Mouse (Mus musculus) left cerebral cortex, postnatal 14 days (tissue): ENCODE results near the gene Fibcd1. TPM values are rescaled to one million over a fixed set of nuclear protein-coding genes. Genes with fewer than 3 reads are reported as not detected.

Experiments
- DNase-seq, 2 experiments: peaks; one replicate each; pipeline ENCODE4 v3.0.0; 2021 to 2022; ENCODE audit warnings: low spot score in 2 of 2, mixed read lengths in 1 of 2
- intact Hi-C: fragments of 180-260 bp; cut with DNase I; formaldehyde crosslinking; loops from one replicate; pipeline ENCODE4 v1.15.1; 2025
- long read RNA-seq, 2 experiments: library from polyadenylated mRNA; stranded (forward); transcript quantifications; one replicate each; pipeline ENCODE4 v2.0.0; 2021
- total RNA-seq, 2 experiments: library from RNA; stranded (reverse); gene quantifications; 2 replicates each; pipeline ENCODE4 v1.2.3; 2021

The Fibcd1 gene
- total RNA-seq, result 10 to 100 TPM; 12.8 to 16.1 TPM
- long read RNA-seq, experiment 1, full-length matches to known transcripts, result 7 of 27 reads
- long read RNA-seq, experiment 1, partial matches to known transcripts, result 0 of 27 reads
- long read RNA-seq, experiment 1, other reads (novel, unspliced or antisense), result 20 of 27 reads
- long read RNA-seq, experiment 2, full-length matches to known transcripts, result 7 of 21 reads
- long read RNA-seq, experiment 2, partial matches to known transcripts, result 11 of 21 reads
- long read RNA-seq, experiment 2, other reads (novel, unspliced or antisense), result 3 of 21 reads

DNA sequence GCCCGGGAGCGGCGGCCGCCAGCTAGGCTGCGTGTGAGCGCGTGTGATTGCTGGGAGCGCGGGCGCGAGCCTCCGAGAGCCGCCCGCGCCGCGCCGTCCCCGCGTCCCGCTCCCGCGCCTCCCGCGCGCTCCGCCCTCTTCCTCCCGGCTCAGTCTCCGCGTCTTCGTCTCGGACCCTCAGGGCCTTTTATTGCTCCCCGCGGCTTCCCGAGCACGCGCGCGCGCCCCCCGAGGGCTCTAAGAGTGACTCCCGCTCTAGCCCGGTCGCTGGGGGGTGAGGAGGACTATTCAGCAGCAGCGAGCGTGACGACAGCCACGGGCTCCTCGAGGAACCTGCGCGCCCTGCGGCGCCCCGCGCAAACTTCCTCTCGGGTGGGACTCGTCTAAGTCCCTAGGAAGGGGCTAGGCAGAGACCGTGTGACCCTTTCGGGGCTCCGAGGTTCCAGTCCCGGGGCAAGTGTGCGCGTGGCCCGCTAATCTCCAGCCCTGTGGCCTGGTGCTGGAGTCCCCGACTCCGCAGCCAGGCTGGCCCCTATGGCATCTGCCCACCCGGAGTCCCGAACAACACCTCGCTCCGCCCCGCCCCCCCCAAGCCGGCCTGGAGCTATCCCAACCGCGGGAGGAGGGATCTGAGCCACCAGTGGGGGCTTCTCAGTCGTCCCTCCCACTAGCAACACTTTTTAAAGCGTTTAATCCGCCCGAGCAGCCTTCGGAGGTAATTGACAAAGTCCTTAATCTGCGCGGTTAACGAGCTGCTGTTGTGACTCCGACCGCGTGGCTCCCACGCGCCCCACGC, at the start of gene Fibcd1:
Fibcd1 (minus strand) TSS at position 110 of the 796 bp plus-strand sequence.
- peak in 1 of 2 experiments; percentile 23 for DNase-seq

DNA sequence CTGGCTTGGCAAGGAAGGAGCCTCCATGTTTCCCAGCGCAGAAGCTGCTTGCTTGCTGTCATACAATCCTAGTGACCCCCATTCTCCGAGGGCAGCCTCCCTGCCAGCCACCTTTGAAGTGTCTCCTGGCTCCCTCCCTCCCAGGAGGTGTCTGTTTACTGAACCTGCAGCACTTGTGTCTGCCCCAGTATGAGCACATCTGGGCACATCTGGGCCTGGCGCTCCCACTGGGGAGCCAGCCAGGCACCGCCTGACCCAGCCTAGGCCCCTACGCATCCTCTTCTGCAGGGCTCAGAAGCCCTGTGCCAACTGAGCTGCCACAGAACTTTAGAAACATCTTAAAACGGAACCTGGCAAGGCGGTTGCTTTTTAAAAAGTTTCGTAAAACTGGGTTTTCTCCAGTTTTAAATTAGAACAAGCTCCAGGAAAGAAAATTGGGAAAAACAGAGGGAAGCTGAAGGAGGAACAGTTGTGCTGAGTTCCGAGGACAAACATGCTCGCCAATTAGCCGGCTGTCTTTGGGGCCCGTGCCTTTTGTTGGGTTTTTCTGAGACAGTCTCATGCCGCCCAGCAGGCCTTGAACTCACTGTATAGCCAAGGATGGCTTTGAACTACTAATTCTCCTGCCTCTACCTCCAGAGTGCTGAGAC, 48.5 kb upstream of the Fibcd1 start:
- intact Hi-C loops, result no loop called here
- peak; percentile 38 to 46 for DNase-seq

More for the DNA sequence above, at the start of gene Fibcd1:
- intact Hi-C loops, result no loop called here

DNA sequence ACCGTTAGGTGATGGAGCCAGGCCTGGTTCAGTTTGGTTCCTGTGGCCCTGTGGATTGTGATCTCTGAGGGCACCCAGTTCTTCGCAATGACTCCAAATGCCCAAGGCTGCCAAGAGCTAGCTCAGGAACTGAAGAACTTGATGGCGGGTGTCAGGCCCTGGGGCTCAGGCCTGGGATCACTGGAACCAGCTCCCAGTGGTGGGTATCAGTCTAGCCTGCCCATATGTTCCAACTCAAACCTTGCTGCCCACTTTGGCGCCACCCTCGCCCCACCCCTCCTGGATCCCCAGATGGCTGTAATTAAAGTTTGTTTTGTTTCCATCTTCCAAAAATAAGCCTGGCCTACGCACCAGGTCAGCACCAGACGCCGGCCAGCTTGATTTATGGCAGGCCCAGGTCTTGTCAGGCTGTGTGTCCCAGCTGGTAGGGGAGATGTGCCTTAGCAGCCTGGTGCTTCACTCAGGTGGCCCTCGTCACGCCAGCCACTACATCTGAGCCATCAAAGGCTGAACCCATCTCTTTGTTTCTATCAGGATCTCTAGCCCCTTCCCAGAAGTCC, 47.4 kb upstream of the Fibcd1 start:
- no peak for DNase-seq
- intact Hi-C loops, result no loop called here

DNA sequence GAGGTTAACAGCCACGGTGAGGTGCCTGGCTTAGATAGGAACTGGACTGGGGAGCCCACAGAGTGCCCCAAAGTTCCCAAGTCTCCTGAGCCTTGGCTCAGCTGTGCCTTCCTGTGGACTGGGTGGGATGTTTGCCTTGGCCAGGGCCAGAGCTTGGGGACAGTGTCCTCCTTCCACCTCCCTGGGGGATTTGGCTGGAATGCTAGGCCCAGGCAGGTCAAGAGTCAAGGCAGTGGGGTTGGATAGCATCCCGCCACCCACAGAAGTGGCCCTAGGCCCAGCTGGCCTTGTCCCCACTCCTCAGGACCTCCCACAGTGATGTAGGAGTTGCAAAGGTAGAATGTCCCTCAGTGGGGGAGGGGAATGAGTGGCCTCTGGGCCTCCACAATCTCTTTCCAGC, 45.4 kb upstream of the Fibcd1 start:
- no peak for DNase-seq
- intact Hi-C loops, result no loop called here

DNA sequence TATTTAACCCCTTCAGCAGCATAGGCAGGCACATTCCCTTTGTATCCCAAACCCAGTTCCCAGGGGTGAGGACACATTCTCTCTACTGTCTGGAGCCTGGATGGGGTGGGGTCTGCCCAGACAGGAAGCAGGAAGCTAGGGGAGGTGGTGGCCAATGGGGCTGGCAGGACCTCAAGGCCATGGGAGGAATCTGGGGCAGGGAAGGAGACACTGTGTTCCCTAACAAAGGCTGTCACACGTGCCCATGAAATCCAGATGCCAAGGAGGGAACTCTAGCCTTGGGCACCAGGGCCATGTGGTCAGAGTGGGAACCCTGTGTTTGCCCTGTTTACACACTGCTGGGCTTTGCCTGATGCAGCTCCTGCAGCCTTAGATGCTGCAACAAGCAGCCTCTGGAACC, 43.1 kb upstream of the Fibcd1 start:
- intact Hi-C loops, result loop anchor here (5.0 to 10.0 kb wide), 2 partner anchors 72 to 404 kb away; no protein-coding TSS in a partner anchor
- DNase-seq, result no peak

DNA sequence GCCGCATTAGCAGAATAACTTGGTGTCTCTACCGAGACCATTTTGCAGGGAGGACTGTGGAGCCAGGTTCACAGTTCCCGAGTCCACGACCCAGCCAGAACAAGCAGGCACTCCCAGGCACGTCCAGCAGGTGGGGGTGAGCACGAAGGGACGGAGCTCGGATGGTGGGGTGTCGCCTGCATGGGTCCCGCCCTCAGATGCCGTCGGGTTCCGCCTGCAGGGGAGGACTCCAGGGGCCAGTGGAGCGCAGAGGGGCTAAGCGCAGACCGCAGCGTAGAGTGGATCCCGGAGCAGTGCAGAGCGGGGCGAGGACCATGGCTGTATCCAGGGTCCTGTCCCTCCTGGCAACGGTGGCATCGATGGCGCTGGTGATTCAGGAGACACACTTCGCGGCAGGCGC, 41.2 kb upstream of the Fibcd1 start, which contains the start of gene Lamc3:
Lamc3 (plus strand) TSS at position 262 of the 400 bp plus-strand sequence.
- intact Hi-C loops, result loop anchor here (5.0 to 10.0 kb wide), 2 partner anchors 70 to 402 kb away; no protein-coding TSS in a partner anchor
- DNase-seq, result no peak

DNA sequence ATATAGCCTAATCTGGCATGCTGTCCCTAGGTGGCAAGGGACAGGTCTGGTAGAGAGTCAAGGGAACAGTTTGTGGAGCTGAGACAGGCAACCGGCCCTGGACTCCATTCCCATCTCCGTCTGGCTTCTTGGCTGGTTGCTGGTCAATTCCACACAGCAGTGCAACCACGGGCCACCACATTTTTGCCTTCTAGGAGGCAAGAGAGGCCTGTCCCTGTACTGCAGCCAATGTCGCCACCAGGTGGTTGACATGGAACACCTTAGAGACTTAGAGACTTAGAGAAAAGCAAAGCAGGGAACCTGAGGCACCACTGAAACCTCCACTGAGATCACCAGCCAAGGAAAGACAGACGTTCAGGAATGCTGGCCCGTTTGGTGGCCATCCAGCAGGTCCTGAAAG, 39.0 kb upstream of the Fibcd1 start:
- intact Hi-C loops, result loop anchor here (1.0 to 10.0 kb wide), 3 partner anchors 68 to 400 kb away; no protein-coding TSS in a partner anchor
- DNase-seq, result peak; percentile 42 to 70

DNA sequence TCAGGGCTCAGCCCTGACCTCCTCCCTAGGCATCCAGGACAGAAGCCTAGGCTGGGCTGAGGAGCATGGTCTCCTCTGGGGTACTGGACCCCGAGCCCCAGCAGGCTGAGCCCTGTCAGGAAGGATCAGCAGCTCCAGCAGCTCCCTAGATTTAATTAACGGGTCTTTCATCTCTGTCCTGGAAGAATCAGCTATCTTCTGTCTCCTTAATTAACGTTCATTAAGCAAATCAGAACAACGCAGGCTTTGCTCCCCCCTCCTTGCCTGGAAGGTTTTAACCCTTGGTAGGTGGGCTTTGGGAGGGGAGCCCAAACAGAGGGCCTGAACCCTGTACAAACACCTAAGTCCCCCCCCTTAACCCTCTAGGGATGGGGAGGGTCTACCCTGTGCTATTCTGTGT, 37.3 kb upstream of the Fibcd1 start:
- intact Hi-C loops, result loop anchor here (10.0 kb wide), 1 partner anchor 398 kb away; no protein-coding TSS in a partner anchor
- DNase-seq, result no peak

DNA sequence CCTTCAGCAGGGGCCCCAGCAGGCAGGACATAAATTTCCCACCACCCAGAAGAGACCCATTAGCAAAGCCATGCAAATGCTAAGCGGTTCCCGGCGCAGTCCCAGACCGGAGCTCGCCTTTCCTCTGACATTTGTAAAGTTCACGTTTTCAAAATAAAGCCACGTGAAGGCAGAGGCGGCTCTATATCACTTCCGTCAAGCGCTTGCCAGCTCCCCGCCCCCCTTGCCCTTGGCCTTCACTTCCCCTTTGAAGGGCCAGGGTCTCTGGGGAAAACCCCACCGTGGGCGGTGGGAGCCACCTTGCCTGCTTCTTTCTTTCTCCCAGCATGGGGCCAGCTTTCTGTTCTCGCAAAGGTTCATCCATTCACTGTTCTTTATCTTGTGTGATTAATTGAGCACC, 35.1 kb upstream of the Fibcd1 start:
- no peak for DNase-seq
- intact Hi-C loops, result loop anchor here (10.0 kb wide), 1 partner anchor 396 kb away; no protein-coding TSS in a partner anchor

DNA sequence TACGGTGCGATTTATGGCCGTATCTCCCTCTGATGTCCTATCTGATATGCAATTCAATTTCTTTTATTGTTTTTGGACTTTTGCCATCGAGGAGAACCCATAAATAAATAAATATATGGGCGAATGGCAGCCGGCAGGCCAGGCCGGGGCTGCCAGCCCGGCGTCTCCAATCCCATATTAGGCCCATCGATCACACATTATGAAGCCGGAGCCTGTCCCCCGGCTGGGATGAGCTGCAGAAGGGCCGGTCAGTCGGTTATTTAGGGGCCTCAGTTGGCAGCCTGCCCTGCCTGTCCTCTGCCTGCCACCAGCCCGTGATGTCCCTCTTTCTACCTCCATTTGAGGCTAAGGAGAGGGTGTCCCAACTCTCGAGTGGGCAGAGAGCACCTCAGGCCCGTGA, 32.8 kb upstream of the Fibcd1 start:
- intact Hi-C loops, result no loop called here
- no peak for DNase-seq

DNA sequence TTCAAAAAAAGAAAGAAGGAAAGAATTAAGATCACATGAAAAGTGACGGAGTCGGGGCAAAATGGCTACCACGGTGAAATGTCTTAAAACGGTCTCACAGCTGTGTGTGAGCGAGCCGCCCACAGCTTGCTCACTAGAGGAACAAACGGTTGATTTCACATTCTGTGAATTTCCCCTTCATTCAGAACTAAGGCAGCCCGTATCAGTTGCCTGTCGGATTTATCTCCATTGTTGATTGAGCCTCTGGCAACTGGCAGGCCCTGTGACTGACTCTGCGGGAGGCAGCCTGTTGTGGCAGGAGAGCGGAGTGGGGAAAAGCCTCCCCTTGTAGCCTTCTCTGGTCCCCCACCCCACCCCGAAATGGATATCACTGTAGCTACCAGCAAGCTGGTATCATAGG, 30.6 kb upstream of the Fibcd1 start:
- intact Hi-C loops, result no loop called here
- peak; percentile 51 to 63 for DNase-seq

DNA sequence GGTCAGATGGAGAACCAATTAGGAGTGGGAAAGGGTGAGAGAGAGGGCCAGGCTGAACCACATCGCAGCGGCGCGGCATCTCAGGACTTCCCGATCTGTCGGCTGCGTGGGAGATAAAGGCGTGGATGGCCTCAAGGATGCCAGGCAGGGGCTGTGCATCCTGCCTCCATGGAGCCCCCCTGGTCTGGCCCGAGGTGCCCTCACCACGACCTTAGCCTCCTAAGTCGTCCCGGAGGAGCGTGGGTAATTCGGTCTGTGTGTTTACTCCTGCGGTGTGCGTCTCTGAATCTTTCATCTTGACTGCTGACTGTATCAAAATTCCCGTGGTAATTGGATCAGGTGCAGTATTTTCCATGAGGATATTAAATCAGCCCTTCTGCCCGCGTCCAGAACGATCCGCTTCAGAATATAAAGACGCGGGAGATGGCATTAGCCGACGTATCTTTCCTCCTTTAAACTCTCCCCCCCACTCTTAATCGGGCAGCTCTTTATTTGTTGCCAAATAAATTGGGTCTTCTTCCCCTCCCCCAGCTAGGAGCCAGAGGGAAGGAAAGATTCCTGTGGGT, 28.6 kb upstream of the Fibcd1 start:
- no peak for DNase-seq
- intact Hi-C loops, result no loop called here

DNA sequence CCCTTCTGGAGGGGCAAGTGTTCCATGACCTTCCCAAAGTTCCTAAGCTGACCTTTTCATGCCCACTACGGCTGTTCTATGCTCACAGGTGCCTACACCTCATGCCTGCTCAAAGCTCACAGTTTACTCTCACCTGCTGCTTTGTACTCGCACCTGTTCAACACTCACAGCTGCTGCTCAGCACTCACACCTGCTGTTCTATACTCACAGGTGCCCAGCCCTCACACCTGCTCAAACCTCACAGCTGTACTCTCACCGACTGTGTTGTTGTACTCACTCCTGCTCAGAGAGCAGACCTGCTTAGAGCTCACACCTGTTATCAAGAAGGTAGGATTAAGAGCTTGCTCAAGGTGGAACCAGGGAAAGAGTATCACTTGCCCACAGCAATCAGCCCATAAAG, 24.9 kb upstream of the Fibcd1 start:
- intact Hi-C loops, result no loop called here
- no peak for DNase-seq

DNA sequence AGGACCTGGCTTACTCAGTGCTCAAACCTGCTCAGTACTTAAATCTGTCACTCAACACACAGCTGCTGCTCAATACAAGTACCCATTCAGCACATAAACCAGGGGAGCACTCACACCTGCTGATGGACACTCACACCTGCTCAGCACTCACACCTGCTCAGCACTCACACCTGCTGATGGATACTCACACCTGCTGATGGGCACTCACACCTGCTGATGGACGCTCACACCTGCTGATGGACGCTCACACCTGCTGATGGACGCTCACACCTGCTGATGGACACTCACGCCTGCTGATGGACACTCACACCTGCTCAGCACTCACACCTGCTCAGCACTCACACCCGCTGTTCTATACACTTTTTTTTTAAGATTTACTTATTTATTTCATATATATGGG, 23.9 kb upstream of the Fibcd1 start:
- DNase-seq, result no peak
- intact Hi-C loops, result no loop called here

DNA sequence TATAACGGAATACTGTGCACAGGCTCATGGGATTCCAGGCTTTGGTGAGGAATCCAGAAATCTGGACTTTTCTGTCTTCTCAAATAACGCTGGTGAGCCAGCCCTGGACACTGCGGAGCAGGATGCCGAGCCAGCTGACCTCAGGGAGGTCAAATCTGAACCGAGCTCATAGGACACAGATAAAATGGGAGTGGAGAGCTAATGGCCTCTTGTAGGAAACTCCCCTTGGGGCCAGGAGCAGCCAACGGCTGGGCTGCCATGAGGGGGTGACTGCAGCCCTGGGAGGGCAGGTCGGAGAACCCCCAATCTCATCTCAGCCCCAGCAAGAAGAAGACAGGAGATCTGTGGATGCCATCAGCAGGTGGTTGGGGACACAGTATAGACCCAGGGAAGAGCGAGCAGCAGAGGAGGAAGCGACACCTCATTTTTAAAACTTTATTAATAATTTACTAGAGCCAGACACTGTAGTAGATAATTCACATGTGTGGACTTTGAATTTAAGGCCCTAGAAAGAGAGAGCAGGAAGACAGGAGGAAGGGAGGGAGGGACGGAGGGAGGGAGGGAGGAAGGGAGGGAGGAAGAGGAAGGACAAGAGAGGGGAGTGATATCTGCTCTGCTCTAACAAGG, 22.8 kb upstream of the Fibcd1 start:
- intact Hi-C loops, result no loop called here
- no peak for DNase-seq

DNA sequence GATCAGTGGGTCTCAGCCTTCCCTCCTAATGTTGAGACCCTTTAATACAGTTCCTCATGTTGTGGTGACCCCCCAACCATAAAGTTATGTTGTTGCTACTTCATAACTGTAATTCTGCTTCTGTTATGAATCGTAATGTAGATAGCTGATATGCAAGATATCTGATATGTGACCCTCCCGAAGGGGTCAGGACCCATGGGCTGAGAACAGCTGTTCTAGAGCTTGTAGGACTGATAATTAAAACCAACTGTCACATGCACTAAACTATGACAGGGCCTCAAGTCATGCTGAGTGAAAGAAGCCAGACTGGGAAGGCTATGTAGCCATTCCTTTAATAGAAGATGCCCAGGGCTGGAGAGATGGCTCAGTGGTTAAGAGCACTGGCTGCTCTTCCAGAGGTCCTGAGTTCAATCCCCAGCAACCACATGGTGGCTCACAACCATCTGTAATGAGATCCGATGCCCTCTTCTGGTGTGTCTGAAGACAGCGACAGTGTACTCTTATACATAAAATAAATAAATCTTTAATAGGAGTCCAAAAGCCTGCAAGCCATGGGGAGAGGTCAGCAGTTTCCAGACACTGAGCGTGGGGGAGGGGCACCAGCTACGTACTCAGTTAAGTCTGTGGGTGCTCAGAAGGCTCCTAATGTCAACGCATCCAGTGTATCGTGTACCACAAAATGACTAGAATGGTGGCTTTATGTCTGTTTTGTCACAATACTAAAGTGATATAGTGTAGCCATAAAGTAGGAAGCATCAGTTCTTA, 22.1 kb upstream of the Fibcd1 start:
- no peak for DNase-seq
- intact Hi-C loops, result no loop called here

DNA sequence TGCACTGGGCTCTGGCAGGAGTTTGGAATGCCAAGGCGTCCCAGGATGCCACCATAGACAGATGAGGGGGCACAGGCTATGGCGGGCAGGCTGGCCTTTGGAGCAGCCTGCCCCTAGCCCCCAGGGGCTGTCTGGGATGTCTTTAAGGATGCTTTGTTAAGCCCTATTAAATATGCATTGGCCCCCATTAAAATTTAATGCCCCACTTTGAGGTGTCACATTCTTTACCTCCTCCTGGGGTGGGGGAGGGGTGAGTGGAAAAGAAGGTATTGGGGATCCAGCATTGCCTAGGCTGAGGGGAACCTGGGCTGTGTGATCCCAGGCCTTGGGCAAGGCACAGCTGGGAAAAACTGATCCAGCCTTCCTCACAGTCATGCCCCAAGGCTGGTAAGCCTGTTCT, 20.0 kb upstream of the Fibcd1 start:
- DNase-seq, result no peak
- intact Hi-C loops, result no loop called here

DNA sequence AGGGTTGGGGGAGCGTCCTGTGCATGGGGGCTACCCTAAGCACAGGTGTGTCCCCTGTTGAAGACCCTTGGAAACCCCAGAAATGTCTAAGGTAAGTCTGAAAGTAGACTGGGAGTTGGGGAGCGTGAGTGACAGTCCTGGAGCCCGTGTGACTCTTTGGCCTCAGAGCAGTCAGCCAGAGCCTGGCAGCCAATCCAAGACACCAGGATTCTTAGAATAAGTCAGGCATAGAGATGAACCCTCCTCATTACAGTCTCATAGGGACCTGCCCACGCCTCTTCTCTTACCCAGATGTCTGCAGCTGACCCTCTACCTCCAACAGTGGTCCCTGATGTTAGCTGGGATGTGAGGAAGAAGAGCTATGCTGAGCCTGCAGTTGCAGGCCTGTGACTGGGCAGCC, 19.5 kb upstream of the Fibcd1 start:
- intact Hi-C loops, result no loop called here
- DNase-seq, result no peak
